Mouse (Mus musculus) heart, embryonic 12.5 days (tissue): Measurements from ENCODE around the gene Ush2a. TPM values are rescaled to one million over a fixed set of nuclear protein-coding genes. Genes with fewer than 3 reads are reported as not detected.

Experiments
- ATAC-seq: fragments of 200-750 bp; cut with Nextera tagmentation; 2 replicates; pipeline ENCODE4 v1.8.0; 2017; ENCODE audit warnings: moderate TSS enrichment, moderate library complexity; ENCODE audit not compliant: insufficient number of reproducible peaks, low FRiP score
- H3K27ac ChIP-seq: fragments of 300-500 bp; sonication (generic); 2 replicates; pipeline ENCODE4 v1.5.1; 2016; ENCODE audit warnings: mild to moderate bottlenecking, moderate library complexity; ENCODE audit not compliant: poor library complexity, severe bottlenecking
- H3K27me3 ChIP-seq: fragments of 300-500 bp; sonication (generic); replicated peaks from 2 replicates; pipeline ENCODE4 v1.6.1; 2016; ENCODE audit warnings: mild to moderate bottlenecking, moderate library complexity
- H3K36me3 ChIP-seq: fragments of 300-500 bp; sonication (generic); 2 replicates; pipeline ENCODE4 v1.6.1; 2016; ENCODE audit warnings: mild to moderate bottlenecking, moderate library complexity
- H3K4me1 ChIP-seq: fragments of 300-500 bp; sonication (generic); replicated peaks from 2 replicates; pipeline ENCODE4 v1.6.1; 2016; ENCODE audit warnings: mild to moderate bottlenecking
- H3K4me2 ChIP-seq: fragments of 300-500 bp; sonication (generic); 2 replicates; pipeline ENCODE4 v1.6.1; 2016; ENCODE audit warnings: mild to moderate bottlenecking, moderate library complexity
- H3K4me3 ChIP-seq: fragments of 300-500 bp; sonication (generic); 2 replicates; pipeline ENCODE4 v1.5.1; 2016; ENCODE audit warnings: mild to moderate bottlenecking
- H3K9ac ChIP-seq: fragments of 300-500 bp; sonication (generic); 2 replicates; pipeline ENCODE4 v1.6.1; 2016; ENCODE audit warnings: mild to moderate bottlenecking, moderate library complexity
- H3K9me3 ChIP-seq: fragments of 300-500 bp; sonication (generic); replicated peaks from 2 replicates; pipeline ENCODE4 v1.6.1; 2016; ENCODE audit warnings: mild to moderate bottlenecking, moderate library complexity
- WGBS: fragments of 180-500 bp; shearing (Covaris S2); methylation state at CpG from one replicate; pipeline ENCODE4 v1.1.7; 2016; 5-methylcytosine and 5-hydroxymethylcytosine counted together
- polyA plus RNA-seq: library from polyadenylated mRNA; unstranded; fragments of >200 nt; fragmentation: Nextera tagmentation; extraction: Ambion mirVana; gene quantifications from 2 replicates; pipeline ENCODE4 v1.2.1, GENCODE M21; 2016

The Ush2a gene
- polyA plus RNA-seq, 1 experiment from 2014 or later = 0.08 TPM

DNA sequence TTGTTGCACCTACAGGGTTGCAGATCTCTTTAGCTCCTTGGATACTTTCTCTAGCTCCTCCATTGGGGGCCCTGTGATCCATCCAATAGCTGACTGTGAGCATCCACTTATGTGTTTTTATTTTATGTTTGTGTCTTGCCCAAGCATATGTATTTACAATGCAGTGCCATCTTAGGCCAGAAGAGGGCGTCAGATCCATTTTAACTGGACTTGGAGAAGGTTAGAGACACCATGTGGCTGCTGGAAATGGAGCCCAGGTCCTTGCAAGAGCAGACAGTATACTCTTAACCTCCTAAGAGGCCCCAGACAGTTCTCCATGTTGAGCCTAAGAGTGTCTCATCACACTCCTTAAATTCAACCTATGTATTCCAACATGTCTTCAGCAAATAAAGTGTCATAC lies 281.5 kb downstream of the Ush2a start:
- Histone ChIP-seq H3K9me3 (peaks cover 7% of the 10 kb centered on the region), H3K27me3 (no peaks in the 10 kb centered on the region), H3K9ac (no peak overlapping the region), H3K27ac (no peak overlapping the region), H3K36me3 (no peaks in the 10 kb centered on the region), H3K4me3 (no peak overlapping the region), H3K4me1 (no peaks in the 10 kb centered on the region), H3K4me2 (no peak overlapping the region)
- ATAC-seq = no peak
- 29% methylated on average over 1 of the region's 1 CpGs for WGBS

DNA sequence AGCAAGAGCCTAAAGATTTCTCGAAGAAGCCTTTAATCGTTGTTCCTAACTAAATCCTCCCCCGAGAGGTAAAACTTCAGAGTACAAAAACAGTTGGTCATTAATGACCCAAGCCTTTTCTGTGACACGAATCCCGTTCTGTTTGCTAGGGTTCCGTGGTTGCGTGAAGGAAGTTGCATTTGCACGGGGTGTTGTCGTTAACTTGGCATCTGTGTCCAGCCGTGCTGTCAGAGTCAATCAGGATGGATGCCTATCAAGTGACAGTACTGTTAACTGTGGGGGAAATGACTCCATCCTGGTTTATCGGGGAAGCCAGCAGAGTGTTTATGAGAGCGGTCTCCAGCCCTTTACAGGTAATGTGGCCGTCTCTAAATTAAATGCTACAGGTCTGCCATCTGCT lies 287.9 kb downstream of the Ush2a start:
- Histone ChIP-seq H3K4me2 (no peak overlapping the region), H3K36me3 (no peaks in the 10 kb centered on the region)

DNA sequence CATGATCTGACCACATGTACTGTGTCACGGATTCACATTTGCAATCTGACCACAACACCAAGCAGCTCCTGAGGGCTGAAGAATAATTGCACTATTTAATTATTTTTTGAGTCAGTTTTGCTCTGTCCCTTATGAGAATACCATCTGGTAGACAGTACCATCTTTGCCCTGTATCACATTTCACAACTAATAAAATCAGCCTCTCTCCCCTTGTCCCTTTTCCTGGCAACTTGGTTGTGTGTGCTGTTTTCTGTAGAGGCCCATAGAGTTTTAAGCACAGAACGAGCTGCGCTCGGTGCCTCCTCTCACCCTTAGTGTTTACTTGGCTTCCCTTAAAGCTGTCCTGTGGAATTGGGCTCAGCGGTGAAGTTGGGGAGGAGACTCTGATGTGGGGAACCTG lies 290.0 kb downstream of the Ush2a start:
- Histone ChIP-seq H3K36me3 (no peaks in the 10 kb centered on the region), H3K4me3 (no peak overlapping the region), H3K27ac (no peak overlapping the region), H3K27me3 (no peaks in the 10 kb centered on the region), H3K9ac (no peak overlapping the region), H3K4me2 (no peak overlapping the region), H3K4me1 (no peaks in the 10 kb centered on the region), H3K9me3 (no peaks in the 10 kb centered on the region)
- no peak for ATAC-seq
- 86% methylated on average over 5 of the region's 5 CpGs for WGBS

More for the DNA sequence above, 287.9 kb downstream of the Ush2a start:
- Histone ChIP-seq H3K4me3 (no peak overlapping the region), H3K9me3 (no peaks in the 10 kb centered on the region), H3K27me3 (no peaks in the 10 kb centered on the region), H3K9ac (no peak overlapping the region), H3K4me1 (no peaks in the 10 kb centered on the region), H3K27ac (no peak overlapping the region)
- no peak for ATAC-seq
- 71% methylated on average over 13 of the region's 13 CpGs for WGBS

DNA sequence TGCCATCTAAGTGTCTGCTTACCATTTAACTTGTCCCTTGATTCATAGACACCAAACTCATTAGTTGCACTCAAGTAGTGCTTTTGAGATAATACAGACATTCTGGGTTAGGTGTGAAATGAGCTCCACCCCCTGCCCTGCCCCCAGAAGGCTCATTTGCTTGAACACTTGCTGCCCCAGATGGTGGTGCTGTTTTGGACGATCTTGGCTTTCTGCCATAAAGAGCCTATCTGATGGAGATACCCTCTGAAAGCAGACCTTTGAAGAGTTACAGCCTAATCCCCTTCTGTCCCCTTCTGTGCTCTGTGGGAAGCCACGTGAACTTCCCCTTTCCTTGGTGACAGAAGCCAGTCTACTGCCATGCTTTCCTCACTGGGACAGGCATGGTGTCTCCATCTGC lies 297.1 kb downstream of the Ush2a start:
- Histone ChIP-seq H3K27ac (no peak overlapping the region), H3K27me3 (no peaks in the 10 kb centered on the region), H3K9me3 (no peaks in the 10 kb centered on the region), H3K4me2 (no peak overlapping the region), H3K4me1 (no peaks in the 10 kb centered on the region), H3K4me3 (no peak overlapping the region), H3K36me3 (no peaks in the 10 kb centered on the region), H3K9ac (no peak overlapping the region)
- 16% methylated on average over 2 of the region's 2 CpGs for WGBS
- ATAC-seq = no peak

DNA sequence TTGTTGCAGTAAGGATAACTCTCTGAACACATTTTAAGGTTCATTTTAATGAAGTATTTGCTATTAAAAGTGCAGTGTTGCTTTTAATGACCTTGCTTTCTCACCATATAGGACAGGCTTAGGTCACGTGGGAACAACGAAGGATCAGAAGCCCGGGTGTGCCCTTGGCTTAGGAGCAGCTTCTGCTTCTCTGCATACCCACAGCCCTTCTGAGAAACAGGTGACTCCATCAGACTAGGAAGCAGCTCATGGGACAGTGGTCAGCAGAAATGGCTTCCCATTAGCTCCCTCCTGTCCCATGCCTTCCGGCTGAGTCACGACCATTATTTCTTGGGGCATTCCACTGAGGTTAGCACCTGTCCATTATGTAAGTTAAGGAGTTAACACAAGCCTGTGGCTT lies 304.4 kb downstream of the Ush2a start:
- Histone ChIP-seq H3K36me3 (no peaks in the 10 kb centered on the region), H3K4me3 (no peak overlapping the region), H3K9me3 (no peaks in the 10 kb centered on the region), H3K27me3 (no peaks in the 10 kb centered on the region), H3K4me1 (no peaks in the 10 kb centered on the region), H3K9ac (no peak overlapping the region), H3K4me2 (no peak overlapping the region), H3K27ac (no peak overlapping the region)
- WGBS = 78% methylated on average over 5 of the region's 5 CpGs
- no peak for ATAC-seq

DNA sequence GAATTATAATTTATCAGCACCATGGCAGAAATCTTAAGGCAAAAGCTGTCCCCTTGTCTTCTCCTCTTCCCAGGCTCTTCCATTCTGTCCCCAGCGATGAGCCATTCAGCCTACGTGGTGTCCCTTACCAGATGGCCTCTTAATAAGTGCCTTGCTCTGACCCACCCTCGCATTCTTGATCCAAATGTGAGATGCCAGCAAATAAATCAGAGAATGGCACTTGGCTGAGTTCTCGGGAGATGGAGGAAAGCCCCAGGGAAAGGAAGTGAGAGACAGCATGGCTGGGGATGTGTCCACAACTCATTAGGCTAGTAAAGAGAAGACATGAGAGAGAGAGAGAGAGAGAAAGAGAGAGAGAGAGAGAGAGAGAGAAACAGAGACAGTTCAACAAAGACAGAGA lies 305.7 kb downstream of the Ush2a start:
- Histone ChIP-seq H3K4me2 (no peak overlapping the region), H3K27me3 (no peaks in the 10 kb centered on the region), H3K4me3 (no peak overlapping the region), H3K4me1 (no peaks in the 10 kb centered on the region), H3K9ac (no peak overlapping the region), H3K27ac (no peak overlapping the region), H3K9me3 (0 out of 2 replicates have a peak, but pooled peaks cover 4% of the 10 kb centered on the region), H3K36me3 (no peaks in the 10 kb centered on the region)
- 69% methylated on average over 4 of the region's 4 CpGs for WGBS
- no peak for ATAC-seq

DNA sequence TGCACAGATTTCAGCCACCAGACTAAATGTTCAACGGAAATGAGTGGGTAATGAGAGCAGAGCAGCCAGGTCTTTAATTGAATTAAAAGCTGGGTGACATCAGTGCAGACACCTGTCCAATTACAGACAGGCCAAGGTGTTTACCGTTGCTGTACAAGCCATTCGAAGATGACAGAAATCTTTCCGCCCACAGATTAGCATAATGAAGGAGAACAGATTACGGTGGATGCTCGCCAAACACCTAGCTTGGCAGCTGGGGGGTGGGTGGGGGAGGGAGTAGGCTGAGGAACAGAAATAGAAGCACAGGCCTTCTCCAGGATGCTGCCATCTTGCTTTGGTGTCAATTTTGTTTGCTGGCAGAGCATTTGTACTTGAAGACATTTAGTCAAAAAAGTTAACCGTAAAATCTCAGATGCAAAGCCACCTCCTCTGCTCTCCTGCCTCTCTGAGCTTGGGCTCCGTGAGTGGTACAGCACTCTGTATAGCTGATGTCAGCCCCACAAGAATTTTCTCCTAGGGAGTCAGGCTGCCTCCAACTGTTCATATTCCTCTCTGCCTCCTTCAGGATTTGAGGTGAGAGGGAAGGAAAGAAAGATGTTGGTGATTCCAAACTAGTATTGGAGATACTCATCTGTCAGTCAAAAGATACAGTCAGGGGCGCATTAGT lies 306.6 kb downstream of the Ush2a start:
- no peak overlapping the region for H3K4me3 ChIP-seq
- H3K4me2 ChIP-seq = no peak overlapping the region
- no peaks in the 10 kb centered on the region for H3K27me3 ChIP-seq
- ATAC-seq = no peak
- no peak overlapping the region for H3K9ac ChIP-seq
- H3K4me1 ChIP-seq = no peaks in the 10 kb centered on the region
- 0 out of 2 replicates have a peak, but pooled peaks cover 4% of the 10 kb centered on the region for H3K9me3 ChIP-seq
- H3K27ac ChIP-seq = no peak overlapping the region
- 83% methylated on average over 9 of the region's 9 CpGs for WGBS
- H3K36me3 ChIP-seq = no peaks in the 10 kb centered on the region

DNA sequence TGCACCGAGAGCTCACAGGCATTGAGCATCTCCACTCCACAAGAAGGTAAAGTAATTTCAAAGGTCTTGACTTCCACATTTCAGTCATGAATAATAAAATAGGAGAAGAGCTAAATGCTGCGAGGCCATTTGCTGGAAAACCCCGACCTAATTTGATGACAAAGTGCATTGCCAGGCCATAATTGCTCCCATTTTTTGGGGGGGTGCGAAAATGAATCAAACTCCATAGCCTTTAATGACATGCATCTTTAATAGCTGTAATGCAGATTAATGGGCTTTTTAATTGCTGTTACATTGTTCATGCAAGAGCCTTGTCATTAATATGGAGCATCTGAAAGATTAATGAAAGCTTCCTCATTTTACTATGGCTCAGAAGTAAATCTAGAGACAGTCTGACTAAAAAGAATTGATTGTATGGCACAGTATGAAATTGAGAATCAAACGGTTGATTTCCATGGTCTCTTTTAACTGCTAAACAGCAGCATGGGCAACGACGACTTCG lies 314.5 kb downstream of the Ush2a start:
- ATAC-seq = no peak
- no peaks in the 10 kb centered on the region for H3K27me3 ChIP-seq
- no peak overlapping the region for H3K27ac ChIP-seq
- H3K4me2 ChIP-seq = no peak overlapping the region
- WGBS = 85% methylated on average over 8 of the region's 8 CpGs
- no peak overlapping the region for H3K9ac ChIP-seq
- H3K4me3 ChIP-seq = no peak overlapping the region
- H3K4me1 ChIP-seq = no peaks in the 10 kb centered on the region
- H3K36me3 ChIP-seq = no peaks in the 10 kb centered on the region
- H3K9me3 ChIP-seq = 0 out of 2 replicates have a peak, but pooled peaks cover 4% of the 10 kb centered on the region

DNA sequence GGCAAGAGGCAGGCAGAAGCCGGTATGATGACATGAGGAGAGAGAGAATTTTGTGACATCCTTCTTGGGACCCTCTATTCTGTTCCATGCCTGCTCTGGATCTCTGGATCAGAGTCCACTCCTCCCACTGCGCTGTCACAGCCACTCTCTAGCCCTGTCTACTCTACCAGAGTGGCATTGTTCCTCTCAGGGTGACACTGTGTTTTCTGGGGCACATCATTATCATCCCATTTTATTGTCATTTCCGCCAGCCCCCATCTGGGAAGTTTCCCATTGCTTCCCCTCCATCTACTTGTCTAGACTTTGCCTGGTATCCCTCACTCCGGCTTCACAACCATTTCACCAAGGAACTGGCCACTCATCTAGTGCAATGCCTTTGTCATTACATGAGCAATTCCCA lies 315.6 kb downstream of the Ush2a start:
- Histone ChIP-seq H3K9me3 (no peaks in the 10 kb centered on the region), H3K4me2 (no peak overlapping the region), H3K27me3 (no peaks in the 10 kb centered on the region), H3K36me3 (no peaks in the 10 kb centered on the region), H3K4me3 (no peak overlapping the region), H3K9ac (no peak overlapping the region), H3K4me1 (no peaks in the 10 kb centered on the region), H3K27ac (no peak overlapping the region)
- 82% methylated on average over 4 of the region's 4 CpGs for WGBS
- no peak for ATAC-seq

DNA sequence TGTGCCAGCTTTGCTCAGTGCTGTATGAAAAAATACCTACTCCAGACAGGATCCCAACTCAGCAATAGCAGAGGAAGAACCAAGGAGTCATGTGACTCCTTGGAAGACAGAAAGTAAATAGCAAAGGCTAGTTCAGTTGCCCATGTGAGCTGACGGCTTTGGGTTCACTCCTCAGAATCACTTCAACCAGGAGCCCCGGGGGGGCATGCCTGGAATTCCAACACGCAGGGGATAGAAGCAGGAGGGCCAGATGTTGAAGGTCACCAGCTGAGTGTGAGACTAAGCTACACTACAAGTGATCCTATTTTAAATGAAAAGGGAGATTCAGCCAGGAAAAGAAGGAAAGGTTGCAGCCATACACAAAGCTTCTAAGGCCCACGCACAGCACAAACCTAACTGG lies 319.3 kb downstream of the Ush2a start:
- no peaks in the 10 kb centered on the region for H3K27me3 ChIP-seq
- no peak overlapping the region for H3K4me3 ChIP-seq
- no peak overlapping the region for H3K9ac ChIP-seq
- no peaks in the 10 kb centered on the region for H3K4me1 ChIP-seq
- no peaks in the 10 kb centered on the region for H3K36me3 ChIP-seq
- ATAC-seq = no peak
- no peaks in the 10 kb centered on the region for H3K9me3 ChIP-seq
- no peak overlapping the region for H3K4me2 ChIP-seq
- no peak overlapping the region for H3K27ac ChIP-seq
- WGBS = 32% methylated on average over 4 of the region's 4 CpGs

DNA sequence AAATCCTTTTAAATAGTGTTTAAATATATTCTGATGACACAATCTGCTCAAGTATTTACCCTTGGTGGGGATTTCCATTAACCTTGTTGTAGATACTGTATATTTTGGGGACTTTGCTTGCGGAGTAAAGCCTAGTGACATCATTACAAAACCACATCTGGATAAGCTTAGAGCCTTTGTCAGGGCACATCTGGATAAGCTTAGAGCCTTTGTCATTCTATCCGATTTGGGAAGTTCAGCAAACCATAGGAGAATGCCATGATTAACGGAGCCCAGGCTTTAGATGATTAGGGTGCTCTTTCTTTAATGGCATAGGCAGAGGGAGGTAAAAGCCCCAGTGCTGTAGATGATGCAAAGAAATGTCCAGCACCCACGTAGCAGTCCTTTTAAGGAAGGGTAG lies 333.4 kb downstream of the Ush2a start:
- no peaks in the 10 kb centered on the region for H3K4me1 ChIP-seq
- H3K27me3 ChIP-seq = no peaks in the 10 kb centered on the region
- no peak overlapping the region for H3K27ac ChIP-seq
- H3K4me2 ChIP-seq = no peak overlapping the region
- H3K36me3 ChIP-seq = no peaks in the 10 kb centered on the region
- H3K9ac ChIP-seq = no peak overlapping the region
- no peak overlapping the region for H3K4me3 ChIP-seq
- ATAC-seq = no peak
- H3K9me3 ChIP-seq = no peaks in the 10 kb centered on the region
- 63% methylated on average over 4 of the region's 4 CpGs for WGBS

DNA sequence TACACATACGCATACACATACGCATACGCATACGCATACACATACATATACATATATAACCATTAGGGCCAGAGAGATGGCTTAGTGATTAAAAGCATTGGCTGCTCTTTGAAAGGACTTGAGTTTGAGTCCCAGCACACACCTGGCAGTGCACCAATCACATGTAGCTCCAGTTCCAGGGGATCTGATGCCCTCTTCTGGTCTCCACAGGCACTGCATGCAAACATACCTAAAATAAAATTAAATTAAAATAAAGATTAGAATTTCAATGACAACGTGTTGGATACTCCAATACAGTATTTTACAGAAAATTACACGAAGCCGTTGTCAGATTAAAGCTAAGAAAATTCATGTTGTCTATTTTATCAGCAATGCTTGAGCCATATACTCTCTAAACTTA lies 336.2 kb downstream of the Ush2a start:
- Histone ChIP-seq H3K27me3 (no peaks in the 10 kb centered on the region), H3K9ac (no peak overlapping the region), H3K4me2 (no peak overlapping the region), H3K9me3 (no peaks in the 10 kb centered on the region), H3K27ac (no peak overlapping the region), H3K4me3 (no peak overlapping the region), H3K4me1 (no peaks in the 10 kb centered on the region), H3K36me3 (no peaks in the 10 kb centered on the region)
- ATAC-seq = no peak
- 85% methylated on average over 7 of the region's 7 CpGs for WGBS
